Mouse (Mus musculus): ENCODE results near the gene Ptcd1. TPM values are rescaled to one million over a fixed set of nuclear protein-coding genes. Genes with fewer than 3 reads are reported as not detected.
A peak's percentile ranks its signal among the peaks of the same experiment; 100 is the strongest.

The Ptcd1 gene
- total RNA-seq, 2 experiments from 2014 or later, result 11.5 to 12.8 TPM

DNA sequence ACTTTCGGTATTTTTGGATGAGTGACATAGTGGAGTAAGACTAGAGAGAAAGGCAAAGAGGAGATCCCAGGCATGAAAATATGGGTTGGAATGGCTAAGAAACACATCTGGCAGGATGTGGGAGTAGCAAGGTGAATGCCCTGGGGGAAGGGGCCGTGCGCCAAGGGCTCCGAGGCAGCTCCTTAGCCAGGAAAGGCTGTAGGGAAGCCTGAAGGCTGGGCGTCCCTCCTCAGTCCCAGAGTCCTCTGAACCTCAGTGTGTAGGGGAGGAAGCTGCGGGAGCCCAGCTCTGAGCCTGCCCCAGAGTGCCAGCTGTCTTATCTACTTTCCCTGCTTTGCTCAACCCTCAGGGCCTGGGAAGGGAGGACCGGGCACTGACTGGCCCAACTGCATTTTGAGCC is 46.0 kb downstream of the Ptcd1 start:
- H3K4me3 ChIP-seq, result no peak overlapping the region; the same call in 1 of the 2 replicates
- no peak for DNase-seq
- TF ChIP-seq CTCF (IDR thresholded peaks at IDR 0.05), result no peak
- H3K27ac ChIP-seq, result peak overlapping the region; percentile 4; the same call in 1 of the 2 replicates
- intact Hi-C loops (cut with DNase I), result no loop called here

DNA sequence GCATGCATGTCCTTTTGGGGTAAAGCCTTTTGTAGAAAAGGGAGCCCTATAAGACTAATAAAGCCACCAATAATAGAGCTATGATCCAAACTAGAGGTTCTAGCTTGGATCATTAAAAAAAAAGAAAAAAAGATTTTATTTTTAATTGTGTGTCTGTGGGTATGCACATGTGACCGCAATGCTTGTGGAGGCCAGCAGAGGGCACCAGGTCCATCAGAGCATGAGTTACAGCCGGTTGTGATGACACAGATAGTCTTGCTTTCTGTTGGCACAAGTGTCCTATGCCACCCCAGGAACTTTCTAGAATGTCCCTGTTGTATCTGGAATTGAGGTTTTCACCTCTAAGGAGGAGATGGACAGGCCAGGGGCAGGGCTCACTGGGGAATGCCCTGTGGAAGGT is 47.5 kb downstream of the Ptcd1 start:
- DNase-seq, result no peak
- no peak overlapping the region for H3K4me3 ChIP-seq
- intact Hi-C loops (cut with DNase I), result no loop called here
- H3K27ac ChIP-seq, result no peak overlapping the region
- TF ChIP-seq CTCF (IDR thresholded peaks at IDR 0.05), result peak; percentile 41

DNA sequence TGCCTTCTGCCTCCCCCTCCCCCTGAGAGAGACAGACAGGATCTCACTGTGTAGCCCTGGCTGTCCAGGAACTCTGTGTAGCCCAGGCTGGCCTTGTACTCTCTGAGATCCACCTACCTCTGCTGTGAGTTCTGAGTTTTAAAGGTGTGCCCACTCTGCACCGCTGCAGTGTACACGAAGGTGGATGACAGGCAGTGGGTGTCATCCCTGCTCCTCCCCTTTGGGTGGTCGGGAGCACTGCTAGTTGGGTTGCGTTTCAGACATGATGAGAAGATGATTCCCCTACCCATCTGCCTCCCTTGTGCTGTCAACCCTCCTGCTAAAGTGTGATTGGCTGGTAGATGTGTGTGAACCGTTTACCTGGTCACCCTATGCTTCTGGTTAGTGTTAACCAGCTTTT is 48.4 kb downstream of the Ptcd1 start:
- Histone ChIP-seq H3K27ac (peak overlapping the region; percentile 94), H3K4me3 (no peak overlapping the region)
- DNase-seq, result no peak
- TF ChIP-seq CTCF (IDR thresholded peaks at IDR 0.05), result no peak
- intact Hi-C loops (cut with DNase I), result no loop called here

DNA sequence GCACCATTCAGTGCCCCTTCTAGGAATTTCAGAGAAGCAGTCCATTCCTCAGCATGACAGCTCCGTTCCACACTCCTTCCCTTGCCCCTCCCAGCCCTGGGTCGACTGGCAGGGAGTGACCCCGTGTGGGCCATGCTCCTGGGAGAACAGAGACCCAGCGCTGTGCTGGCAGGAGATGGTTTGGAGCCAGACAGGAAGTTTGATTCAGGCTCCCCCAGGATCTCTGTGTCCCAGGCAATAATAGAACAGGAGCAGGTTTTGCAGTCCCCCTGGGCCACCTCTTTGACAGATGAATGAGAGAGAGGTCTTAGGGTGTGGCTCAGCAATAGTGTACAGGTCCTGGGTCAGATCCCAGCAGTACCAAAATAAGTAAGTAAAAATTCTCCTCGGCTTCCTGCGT is 48.9 kb downstream of the Ptcd1 start:
- DNase-seq, result no peak
- intact Hi-C loops (cut with DNase I), result no loop called here
- H3K4me3 ChIP-seq, result no peak overlapping the region
- peak overlapping the region; percentile 94 for H3K27ac ChIP-seq
- TF ChIP-seq CTCF (IDR thresholded peaks at IDR 0.05), result no peak

DNA sequence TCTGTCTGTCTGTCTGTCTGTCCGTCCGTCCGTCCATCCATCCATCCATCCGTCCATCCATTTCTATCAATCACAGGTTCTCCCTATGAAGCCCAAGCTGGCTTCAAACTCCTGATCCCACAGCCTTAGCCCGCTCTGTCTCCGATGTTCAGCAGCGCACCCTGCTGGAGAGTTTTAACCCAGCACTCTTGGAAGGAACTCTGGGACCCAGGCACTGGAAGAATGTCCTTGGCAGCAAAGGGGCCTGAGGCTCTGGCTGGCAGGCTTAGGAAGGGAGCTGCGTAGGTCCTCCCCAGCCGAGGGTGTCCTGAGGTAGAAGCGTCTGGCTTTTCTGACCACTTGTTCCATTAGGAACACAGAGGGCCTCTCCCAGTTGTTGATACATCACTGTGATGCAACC is 50.0 kb downstream of the Ptcd1 start:
- TF ChIP-seq CTCF (IDR thresholded peaks at IDR 0.05), result peak; percentile 71
- intact Hi-C loops (cut with DNase I), result no loop called here

DNA sequence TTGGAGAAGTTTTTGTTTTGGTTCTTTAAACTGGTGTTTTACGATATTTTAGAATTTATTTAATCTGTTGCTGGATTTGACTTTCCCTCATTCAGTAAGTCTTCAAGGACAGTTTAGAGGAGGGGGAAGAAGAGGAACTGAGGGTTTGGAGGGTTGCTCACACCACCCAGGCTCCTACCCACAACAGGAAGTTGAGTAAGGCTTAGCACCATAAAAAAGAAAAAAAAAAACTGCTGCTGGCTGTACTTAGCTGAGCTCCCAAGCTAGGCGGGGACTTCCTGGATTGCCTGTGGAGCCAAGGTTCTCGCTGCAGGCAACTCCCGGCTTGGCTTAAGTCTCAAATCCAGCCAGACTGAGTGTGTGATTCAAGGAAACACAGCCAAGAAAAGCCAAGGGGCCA is 50.6 kb downstream of the Ptcd1 start:
- H3K4me3 ChIP-seq, result peak overlapping the region; percentile 90

More for the DNA sequence above, 50.0 kb downstream of the Ptcd1 start:
- DNase-seq, result peak; percentile 80
- H3K4me3 ChIP-seq, result peak overlapping the region; percentile 90
- peak overlapping the region; percentile 94 for H3K27ac ChIP-seq

DNA sequence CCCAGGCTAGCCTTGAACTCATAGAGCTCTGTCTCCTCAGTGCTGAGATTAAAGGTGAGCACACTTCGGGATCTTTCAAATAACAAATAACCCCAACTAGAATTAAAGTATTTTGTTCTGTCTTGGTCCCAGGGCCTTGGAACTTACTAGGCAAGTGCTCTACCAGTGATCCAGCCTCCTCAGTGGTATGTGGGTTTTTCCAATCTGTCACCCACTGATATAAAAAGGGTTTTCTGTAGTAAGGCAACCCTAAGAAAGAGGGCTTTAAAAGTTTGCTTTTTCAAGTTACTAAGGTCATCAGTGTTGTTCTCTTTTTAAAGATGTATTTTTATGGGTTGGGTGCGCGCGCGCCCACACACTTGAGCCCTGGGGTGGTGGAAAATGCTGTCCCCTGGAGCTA is 51.2 kb downstream of the Ptcd1 start:
- no peak for DNase-seq
- H3K4me3 ChIP-seq, result peak overlapping the region; percentile 90
- no peak for TF ChIP-seq CTCF (IDR thresholded peaks at IDR 0.05)
- intact Hi-C loops (cut with DNase I), result no loop called here
- H3K27ac ChIP-seq, result peak overlapping the region; percentile 94

More for the DNA sequence above, 50.6 kb downstream of the Ptcd1 start:
- intact Hi-C loops (cut with DNase I), result no loop called here
- no peak for TF ChIP-seq CTCF (IDR thresholded peaks at IDR 0.05)
- DNase-seq, result peak; percentile 73
- H3K27ac ChIP-seq, result peak overlapping the region; percentile 94

DNA sequence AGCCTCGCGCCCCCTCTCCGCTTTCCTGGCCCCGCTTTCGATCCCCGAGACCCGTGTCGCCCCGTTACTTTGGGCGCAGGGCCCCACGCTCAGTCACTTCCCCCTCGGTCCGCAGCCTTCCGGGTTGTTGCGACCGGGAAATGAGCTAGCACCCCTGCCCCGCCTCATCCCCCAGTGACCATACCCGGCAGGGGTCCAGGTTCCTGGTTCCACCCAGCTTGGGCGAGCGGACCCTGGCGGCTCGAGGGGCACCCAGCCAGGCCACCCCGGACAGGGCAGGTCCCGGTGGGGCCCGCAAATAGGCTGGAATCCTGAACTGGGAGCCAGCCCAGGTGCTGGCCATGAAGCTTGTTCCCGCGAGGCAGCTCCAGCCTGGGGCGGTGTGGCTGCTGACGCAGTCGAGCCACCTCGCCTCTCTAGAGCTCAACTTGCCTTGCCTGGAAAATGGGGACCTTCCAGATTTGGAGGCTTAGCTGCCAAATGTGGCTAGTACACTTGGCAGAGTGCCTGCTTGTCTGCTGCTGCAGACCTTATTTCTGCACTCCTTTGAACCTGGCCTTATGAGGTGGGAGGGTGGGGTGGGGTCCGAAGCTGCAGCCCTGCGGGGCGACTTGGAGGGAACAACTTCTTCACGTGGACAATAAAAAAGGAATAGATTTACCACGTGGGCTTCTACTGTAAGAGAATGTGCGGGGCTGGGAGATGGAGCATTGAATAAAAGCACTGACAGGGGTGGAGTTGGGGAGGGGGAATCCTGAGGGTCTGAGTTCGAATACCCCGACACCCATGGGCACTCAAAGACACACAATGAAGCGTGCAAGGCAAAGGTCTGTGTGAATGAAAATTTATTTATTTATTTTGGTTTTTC is 52.1 kb downstream of the Ptcd1 start:
- TF ChIP-seq CTCF (IDR thresholded peaks at IDR 0.05), result no peak
- H3K27ac ChIP-seq, result peak overlapping the region; percentile 94
- intact Hi-C loops (cut with DNase I), result no loop called here
- peak overlapping the region; percentile 90 for H3K4me3 ChIP-seq
- peak; percentile 87 for DNase-seq

DNA sequence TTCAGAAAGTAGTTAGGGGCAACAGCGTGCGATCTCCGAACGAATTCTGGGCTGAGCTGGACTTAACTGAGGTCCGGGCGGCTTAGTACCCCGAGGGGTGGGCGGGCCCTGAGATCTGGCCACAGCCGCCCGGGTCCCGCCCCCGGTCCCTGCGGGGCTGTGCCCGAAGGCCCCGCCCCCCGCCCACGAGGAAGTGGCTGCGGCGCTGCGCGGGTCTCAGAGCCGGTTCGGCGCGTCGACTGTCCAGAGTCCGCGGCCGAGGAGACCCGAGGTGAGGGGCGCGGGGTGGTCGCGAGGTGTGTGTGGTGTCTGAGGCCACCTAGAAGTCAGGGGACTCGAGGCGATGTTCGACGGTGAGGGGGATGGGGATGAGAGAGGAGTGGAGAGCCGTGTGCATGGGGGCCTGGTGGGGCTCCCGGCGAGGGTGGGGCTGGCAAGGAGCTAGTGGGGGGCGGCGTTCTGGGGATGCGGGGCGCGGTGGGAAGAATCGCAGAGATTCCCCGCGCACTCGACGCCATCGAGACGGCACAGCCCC is 52.8 kb downstream of the Ptcd1 start, which contains the start of gene Arpc1b:
TSS of gene Arpc1b (plus strand) at position 145 of the 535 bp plus-strand sequence.
- Histone ChIP-seq H3K4me3 (peak within 1 kb of the TSS; percentile 90), H3K27ac (peak within 1 kb of the TSS; percentile 94)
- no peak for TF ChIP-seq CTCF (IDR thresholded peaks at IDR 0.05)
- intact Hi-C loops (cut with DNase I), result no loop called here
- DNase-seq, result peak; percentile 85

DNA sequence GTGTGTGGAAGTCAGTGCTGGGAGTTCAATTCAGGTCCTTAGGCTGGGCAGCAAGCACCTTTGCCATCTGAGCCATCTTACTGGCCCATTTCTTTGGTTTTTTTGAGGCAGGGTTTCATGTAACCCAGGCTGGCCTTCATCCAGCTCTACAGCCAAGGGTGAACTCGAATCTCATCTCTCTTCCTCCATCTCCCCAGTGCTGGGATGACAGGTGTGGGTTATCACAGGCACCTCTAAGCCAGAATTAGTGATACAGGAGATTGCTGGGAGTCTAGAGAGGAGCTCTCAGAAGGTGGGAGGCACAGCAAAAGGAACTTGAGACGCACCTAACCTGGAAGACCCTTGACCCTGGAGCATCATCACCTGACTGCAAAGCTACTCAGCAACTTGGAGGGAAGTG is 53.5 kb downstream of the Ptcd1 start:
- peak overlapping the region; percentile 94 for H3K27ac ChIP-seq
- TF ChIP-seq CTCF (IDR thresholded peaks at IDR 0.05), result no peak
- H3K4me3 ChIP-seq, result peak overlapping the region; percentile 90
- no peak for DNase-seq
- intact Hi-C loops (cut with DNase I), result no loop called here

DNA sequence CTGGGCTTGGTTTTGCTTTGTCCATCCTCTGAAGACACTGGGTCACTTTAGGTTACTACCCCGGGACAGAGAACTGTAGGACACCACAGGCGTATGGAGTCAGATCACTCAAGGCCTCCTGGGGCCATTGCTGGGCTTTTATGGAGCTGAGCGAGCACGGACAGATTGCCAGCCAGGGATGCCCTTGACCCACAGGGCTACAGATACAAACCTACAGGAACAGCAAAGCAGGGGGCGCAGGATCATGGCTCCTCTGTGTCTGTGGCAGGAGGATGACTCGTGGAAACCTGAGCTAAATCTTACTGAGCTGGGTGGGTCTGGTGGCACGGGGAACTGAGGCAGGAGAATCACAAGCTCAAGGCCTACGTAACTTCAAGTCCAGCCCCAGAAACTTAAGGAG is 54.3 kb downstream of the Ptcd1 start:
- no peak for DNase-seq
- intact Hi-C loops (cut with DNase I), result no loop called here

DNA sequence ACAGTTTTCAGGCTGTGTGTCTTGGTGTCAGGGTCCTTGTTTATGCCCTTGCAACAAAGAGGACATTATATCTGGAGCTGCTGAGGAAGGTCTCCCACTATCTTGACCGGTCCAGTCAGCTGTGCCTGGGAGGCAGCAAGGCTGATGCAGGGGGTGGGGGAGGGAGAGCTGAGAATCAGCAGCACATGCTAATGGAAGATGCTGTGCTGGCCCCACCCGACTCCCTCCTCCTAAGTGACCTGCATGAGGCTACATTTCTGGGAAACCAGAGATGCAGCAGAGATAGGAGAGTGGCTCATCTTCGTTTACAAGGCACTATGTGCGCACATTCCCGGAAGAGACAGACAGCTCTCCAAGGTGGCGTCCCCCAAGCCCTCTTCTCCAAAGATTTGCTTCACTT is 56.5 kb downstream of the Ptcd1 start:
- H3K27ac ChIP-seq, result no peak overlapping the region
- intact Hi-C loops (cut with DNase I), result no loop called here
- DNase-seq, result no peak
- H3K4me3 ChIP-seq, result no peak overlapping the region
- TF ChIP-seq CTCF (IDR thresholded peaks at IDR 0.05), result no peak

More for the DNA sequence above, 54.3 kb downstream of the Ptcd1 start:
- no peak overlapping the region for H3K4me3 ChIP-seq
- no peak for TF ChIP-seq CTCF (IDR thresholded peaks at IDR 0.05)
- no peak overlapping the region for H3K27ac ChIP-seq

DNA sequence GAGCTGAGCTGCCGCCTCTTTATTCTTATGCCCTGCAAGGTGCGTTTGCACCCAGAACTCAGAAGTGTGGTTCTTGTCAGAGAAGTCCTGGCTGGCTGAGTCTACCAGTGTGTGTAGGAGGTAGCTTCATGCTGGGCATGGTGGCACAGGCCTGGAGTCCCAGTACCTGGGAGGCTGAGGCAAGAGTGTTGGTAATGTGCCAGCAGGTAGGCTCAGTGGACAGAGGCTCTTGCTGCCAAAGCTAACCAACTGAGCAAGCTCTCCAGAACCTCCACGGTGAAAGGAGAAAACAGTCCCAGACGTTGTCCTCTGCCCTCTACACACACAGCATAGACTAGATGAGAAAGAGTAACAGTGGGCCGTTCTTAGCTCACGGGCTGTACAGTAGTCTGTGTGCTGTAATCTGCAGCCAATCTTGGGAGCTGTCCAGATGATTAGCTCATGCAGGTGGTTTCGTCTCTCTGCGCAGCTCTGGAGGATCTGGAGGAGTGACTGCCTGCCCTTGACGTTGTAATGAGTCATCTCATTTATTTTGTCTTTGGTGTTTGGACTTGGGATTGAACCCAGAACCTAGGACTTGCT is 61.1 kb downstream of the Ptcd1 start:
- Histone ChIP-seq H3K4me3 (no peak overlapping the region), H3K27ac (no peak overlapping the region)
- intact Hi-C loops (cut with DNase I), result no loop called here
- no peak for DNase-seq
- no peak for TF ChIP-seq CTCF (IDR thresholded peaks at IDR 0.05)

Measured in gastrocnemius, adult 2 months (tissue).